Mouse (Mus musculus): Measurements from ENCODE around the gene Klk1b5. TPM values are rescaled to one million over a fixed set of nuclear protein-coding genes. Genes with fewer than 3 reads are reported as not detected.
"Not testable (repeated sequence)": the region's sequence is repeated elsewhere in the genome, so short reads cannot be mapped to it uniquely, and the experiment has no call there.

Gene Klk1b5
- polyA plus RNA-seq (2016; fragmentation: Nextera tagmentation; extraction: Ambion mirVana) = not detected in 2 replicates

DNA sequence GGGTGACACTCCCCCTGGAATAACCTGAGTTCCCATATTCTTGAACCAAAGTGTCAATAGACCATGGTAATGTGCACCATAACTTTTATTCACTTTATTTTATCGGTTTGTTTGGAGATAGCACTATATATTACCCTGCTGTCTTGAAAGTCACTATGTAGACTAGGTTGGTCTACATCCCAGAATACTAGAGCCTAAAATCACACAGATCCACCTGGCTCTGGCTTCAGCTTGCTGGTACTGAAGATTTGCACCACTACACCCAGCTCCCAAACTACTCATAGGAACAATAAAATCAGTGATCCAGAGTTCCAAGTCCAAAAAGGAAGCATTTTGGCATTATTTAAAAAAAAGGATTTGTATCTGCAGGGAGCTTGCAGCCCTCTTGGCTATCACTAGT is at the start of gene Klk1b5:
Gene Klk1b5, plus strand, starts transcription at position 301 of the 400 bp plus-strand sequence.
- no peak within 1 kb of the TSS for H3K27ac ChIP-seq (ENCODE audit: poor library complexity, severe bottlenecking)
- H3K9ac ChIP-seq = no peak within 1 kb of the TSS
- no peak within 1 kb of the TSS for H3K4me2 ChIP-seq
- no peaks in the 10 kb centered on the region for H3K9me3 ChIP-seq (replicated peaks)
- peaks cover 7% of the 10 kb centered on the region; the same call in 1 of the 2 replicates for H3K27me3 ChIP-seq (replicated peaks)
- no peaks in the 10 kb centered on the region for H3K4me1 ChIP-seq (replicated peaks)
- no peaks in the 10 kb centered on the region for H3K36me3 ChIP-seq
- no peak within 1 kb of the TSS for H3K4me3 ChIP-seq
- ATAC-seq (ENCODE audit: insufficient number of reproducible peaks, low FRiP score) = no peak
- WGBS = 62% methylated on average over 1 of the region's 1 CpGs

DNA sequence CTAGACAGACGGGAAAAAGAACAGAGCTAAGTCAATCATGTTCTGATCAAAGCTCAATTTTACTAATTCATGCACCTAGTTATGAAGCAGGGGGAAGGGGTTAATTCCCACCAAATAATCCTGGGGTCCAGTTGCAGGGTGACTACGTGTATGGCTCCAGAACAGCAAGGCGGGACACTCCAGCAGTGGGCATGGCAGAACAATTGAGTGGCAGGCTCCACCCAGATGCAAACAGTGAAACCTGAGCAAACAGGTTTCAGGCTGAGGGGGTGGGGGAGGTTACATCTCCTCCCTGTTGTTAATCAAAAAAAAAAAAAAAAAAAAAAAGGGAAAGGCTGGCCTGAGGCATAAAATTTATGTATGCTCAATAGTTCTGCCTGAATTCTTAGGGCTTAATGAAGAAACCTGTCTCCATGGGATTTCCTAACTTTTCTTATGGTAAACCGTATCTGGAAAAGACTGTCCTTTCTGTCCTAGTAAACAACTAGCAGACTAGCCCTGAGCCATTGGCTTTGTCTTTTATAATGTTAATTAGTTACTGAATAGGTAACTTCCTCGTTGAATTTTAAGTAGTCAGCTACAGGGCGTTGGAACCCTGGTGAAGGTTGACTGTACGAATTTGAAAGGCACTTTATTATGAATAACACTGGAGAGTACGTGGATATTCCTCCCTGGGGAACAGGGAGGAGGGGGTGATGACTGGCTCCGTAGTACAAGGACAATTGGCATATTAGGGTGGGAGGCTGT is 36.3 kb upstream of the Klk1b5 start:
- WGBS = 72% methylated on average over 9 of the region's 9 CpGs
- no peak for ATAC-seq (ENCODE audit: insufficient number of reproducible peaks, low FRiP score)

DNA sequence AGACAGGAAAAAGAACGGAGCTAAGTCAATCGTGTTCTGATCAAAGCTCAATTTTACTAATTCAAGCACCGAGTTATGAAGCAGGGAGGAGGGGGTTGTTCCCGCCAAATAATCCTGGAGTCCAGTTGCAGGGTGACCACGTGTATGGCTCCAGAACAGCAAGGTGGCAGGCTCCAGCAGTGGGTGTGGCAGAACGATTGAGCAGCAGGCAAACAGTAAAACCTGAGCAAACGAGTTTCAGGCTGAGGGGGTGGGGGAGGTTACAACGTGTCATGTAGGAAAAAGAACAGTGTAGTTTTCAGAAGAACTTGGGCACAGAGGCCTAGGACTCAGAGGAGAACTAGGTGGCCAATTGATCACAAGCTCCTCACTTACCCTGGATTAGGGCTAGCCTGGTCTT is 29.2 kb upstream of the Klk1b5 start:
- H3K36me3 ChIP-seq; ATAC-seq (ENCODE audit: insufficient number of reproducible peaks, low FRiP score): not testable (repeated sequence)
- WGBS = 69% methylated on average over 8 of the region's 8 CpGs

More for the DNA sequence above, 36.3 kb upstream of the Klk1b5 start:
- Histone ChIP-seq H3K4me2 (no peak overlapping the region), H3K36me3 (no peaks in the 10 kb centered on the region), H3K9me3 (replicated peaks) (0 out of 2 replicates have a peak, but pooled peaks cover 2% of the 10 kb centered on the region), H3K4me3 (no peak overlapping the region), H3K9ac (no peak overlapping the region), H3K27me3 (replicated peaks) (no peaks in the 10 kb centered on the region), H3K4me1 (replicated peaks) (no peaks in the 10 kb centered on the region), H3K27ac (ENCODE audit: poor library complexity, severe bottlenecking) (no peak overlapping the region)

DNA sequence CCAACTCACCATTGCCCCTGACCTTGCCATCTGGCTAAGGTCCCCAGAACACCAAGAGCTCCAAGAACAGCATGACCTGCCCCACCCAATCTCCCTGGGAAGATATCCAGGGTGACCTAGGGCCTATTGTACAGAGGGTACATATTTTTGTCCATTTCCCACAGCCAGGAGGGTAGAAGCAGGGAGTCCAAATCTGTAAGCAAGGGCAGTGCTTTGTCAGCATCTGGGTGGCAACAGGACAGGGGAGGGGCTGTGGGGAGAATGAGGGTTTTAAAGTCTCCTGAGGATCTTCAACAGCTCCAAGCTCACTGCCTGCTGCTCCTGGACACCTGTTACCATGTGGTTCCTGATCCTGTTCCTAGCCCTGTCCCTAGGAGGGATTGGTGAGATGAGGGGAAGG is 27.8 kb upstream of the Klk1b5 start, which contains the start of gene Klk1b24:
Gene Klk1b24, plus strand, starts transcription at position 301 of the 400 bp plus-strand sequence.
- H3K27me3 ChIP-seq (replicated peaks); H3K4me2 ChIP-seq; ATAC-seq (ENCODE audit: insufficient number of reproducible peaks, low FRiP score); H3K4me1 ChIP-seq (replicated peaks); H3K36me3 ChIP-seq; H3K4me3 ChIP-seq; H3K9ac ChIP-seq; H3K27ac ChIP-seq (ENCODE audit: poor library complexity, severe bottlenecking); H3K9me3 ChIP-seq (replicated peaks): not testable (repeated sequence)

More for the DNA sequence above, 29.2 kb upstream of the Klk1b5 start:
- not testable (repeated sequence) for H3K4me3 ChIP-seq; H3K27ac ChIP-seq (ENCODE audit: poor library complexity, severe bottlenecking); H3K4me1 ChIP-seq (replicated peaks); H3K4me2 ChIP-seq; H3K9me3 ChIP-seq (replicated peaks); H3K27me3 ChIP-seq (replicated peaks); H3K9ac ChIP-seq

DNA sequence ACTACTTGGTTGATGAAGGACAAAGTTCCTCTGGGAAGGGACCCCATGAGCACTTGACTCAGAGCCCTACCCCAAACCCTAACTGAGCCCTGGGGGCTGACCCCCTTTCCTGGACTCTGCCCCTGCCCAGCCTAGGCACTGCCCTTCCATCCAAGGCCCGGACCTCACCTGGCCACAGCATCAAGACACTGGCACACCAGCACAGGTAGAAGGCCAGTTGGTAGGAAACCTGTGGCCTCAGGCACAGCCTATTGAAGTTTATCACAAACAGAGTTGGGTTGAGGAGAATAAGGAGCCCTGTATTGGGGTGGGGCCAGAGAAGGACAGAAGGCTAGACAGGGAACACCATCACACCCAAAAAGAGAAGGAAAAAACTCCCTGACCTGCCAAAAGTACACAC is 22.3 kb upstream of the Klk1b5 start:
- not testable (repeated sequence) for H3K9ac ChIP-seq; H3K27ac ChIP-seq (ENCODE audit: poor library complexity, severe bottlenecking); H3K4me2 ChIP-seq; H3K27me3 ChIP-seq (replicated peaks); H3K4me3 ChIP-seq; H3K4me1 ChIP-seq (replicated peaks); H3K36me3 ChIP-seq; H3K9me3 ChIP-seq (replicated peaks); ATAC-seq (ENCODE audit: insufficient number of reproducible peaks, low FRiP score)
- 94% methylated on average over 1 of the region's 1 CpGs for WGBS

DNA sequence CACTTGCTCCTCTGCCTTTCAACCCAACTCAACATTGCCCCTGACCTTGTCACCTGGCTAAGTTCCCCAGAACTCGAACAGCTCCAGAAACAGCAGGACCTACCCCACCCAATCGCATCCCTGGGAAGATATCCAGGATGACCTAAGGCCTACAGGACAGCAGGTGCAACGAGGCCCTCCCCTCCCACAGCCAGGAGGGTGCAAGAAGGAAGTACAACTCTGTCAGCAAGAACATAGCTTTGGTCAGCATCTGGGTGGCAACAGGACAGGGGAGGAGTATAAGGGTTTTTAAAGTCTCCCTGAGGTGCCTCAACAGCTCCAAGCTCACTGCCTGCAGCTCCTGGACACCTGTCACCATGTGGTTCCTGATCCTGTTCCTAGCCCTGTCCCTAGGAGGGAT is 17.9 kb upstream of the Klk1b5 start, which contains the start of gene Klk1b3:
Gene Klk1b3, plus strand, starts transcription at position 301 of the 400 bp plus-strand sequence.
- Histone ChIP-seq H3K27ac (ENCODE audit: poor library complexity, severe bottlenecking) (no peak within 1 kb of the TSS), H3K4me1 (replicated peaks) (no peaks in the 10 kb centered on the region), H3K4me2 (no peak within 1 kb of the TSS), H3K9ac (no peak within 1 kb of the TSS), H3K9me3 (replicated peaks) (no peaks in the 10 kb centered on the region), H3K4me3 (no peak within 1 kb of the TSS), H3K36me3 (no peaks in the 10 kb centered on the region), H3K27me3 (replicated peaks) (no peaks in the 10 kb centered on the region)
- ATAC-seq (ENCODE audit: insufficient number of reproducible peaks, low FRiP score) = no peak
- WGBS = 54% methylated on average over 3 of the region's 3 CpGs

DNA sequence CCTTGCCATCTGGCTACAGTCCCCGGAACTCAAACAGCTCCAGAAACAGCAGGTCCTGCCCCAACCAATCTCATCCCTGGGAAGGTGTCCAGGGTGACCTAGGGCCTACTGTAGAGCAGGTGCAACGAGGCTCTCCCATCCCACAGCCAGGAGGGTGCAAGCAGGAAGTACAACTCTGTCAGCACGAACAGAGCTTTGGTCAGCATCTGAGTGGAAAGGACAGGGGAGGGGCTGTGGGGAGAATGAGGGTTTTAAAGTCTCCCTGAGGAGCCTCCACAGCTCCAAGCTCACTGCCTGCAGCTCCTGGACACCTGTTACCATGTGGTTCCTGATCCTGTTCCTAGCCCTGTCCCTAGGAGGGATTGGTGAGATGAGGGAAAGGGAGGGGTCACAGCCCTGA is 8.6 kb upstream of the Klk1b5 start, which contains the start of gene Klk1b4:
Gene Klk1b4, plus strand, starts transcription at position 301 of the 400 bp plus-strand sequence.
- H3K4me1 ChIP-seq (replicated peaks); H3K9ac ChIP-seq; H3K4me2 ChIP-seq; H3K4me3 ChIP-seq; H3K36me3 ChIP-seq; ATAC-seq (ENCODE audit: insufficient number of reproducible peaks, low FRiP score); H3K27ac ChIP-seq (ENCODE audit: poor library complexity, severe bottlenecking); H3K9me3 ChIP-seq (replicated peaks): not testable (repeated sequence)
- 38% methylated on average over 3 of the region's 3 CpGs for WGBS
- H3K27me3 ChIP-seq (replicated peaks) = peaks cover 12% of the 10 kb centered on the region; the same call in 1 of the 2 replicates

DNA sequence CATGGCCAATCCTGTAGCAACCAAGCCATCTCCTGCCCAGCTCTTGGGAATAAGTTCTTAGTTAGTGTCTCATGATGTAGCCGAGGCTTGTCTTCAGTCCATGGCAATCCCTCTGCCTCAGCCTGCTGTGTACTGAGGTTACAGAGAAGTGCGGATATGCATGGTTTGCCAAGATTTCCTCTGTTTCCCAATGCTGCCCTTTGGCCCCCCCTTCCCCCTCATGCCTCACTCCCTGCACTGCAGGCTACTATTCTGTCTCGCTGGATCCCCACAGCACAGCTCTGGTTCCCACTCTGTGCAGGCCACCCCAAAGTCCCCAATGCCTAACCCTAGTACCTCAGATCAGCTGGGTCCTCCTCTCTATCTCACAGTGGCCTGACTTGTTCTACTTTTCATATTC is 7.4 kb upstream of the Klk1b5 start:
- WGBS = 68% methylated on average over 3 of the region's 3 CpGs
- no peaks in the 10 kb centered on the region for H3K9me3 ChIP-seq (replicated peaks)
- H3K27ac ChIP-seq (ENCODE audit: poor library complexity, severe bottlenecking) = no peak overlapping the region
- peaks cover 12% of the 10 kb centered on the region; the same call in 1 of the 2 replicates for H3K27me3 ChIP-seq (replicated peaks)
- no peak overlapping the region for H3K4me2 ChIP-seq
- H3K36me3 ChIP-seq = no peaks in the 10 kb centered on the region
- H3K9ac ChIP-seq = no peak overlapping the region
- H3K4me1 ChIP-seq (replicated peaks) = no peaks in the 10 kb centered on the region
- no peak overlapping the region for H3K4me3 ChIP-seq
- no peak for ATAC-seq (ENCODE audit: insufficient number of reproducible peaks, low FRiP score)

DNA sequence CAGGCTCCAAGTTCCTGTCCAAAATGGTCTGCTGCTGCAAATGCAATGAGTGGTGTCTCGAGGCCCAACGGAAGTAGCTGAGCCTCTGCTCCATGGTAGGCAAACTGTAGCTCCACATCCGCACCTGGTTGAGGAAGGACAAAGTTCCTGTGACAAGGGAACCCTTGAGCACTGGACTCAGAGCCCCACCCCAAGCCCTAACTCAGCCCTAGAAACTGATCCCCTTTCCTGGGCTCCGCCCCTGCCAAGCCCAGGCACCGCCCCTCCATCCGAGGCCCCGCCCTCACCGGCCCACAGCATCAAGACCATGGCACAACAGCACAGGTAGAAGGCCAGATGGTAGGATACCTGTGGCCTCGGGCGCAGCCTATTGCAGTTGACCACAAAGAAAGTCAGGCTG is 5.9 kb downstream of the Klk1b5 start:
- H3K9ac ChIP-seq; H3K4me2 ChIP-seq; H3K27me3 ChIP-seq (replicated peaks); H3K27ac ChIP-seq (ENCODE audit: poor library complexity, severe bottlenecking); H3K4me3 ChIP-seq; H3K9me3 ChIP-seq (replicated peaks); H3K4me1 ChIP-seq (replicated peaks); H3K36me3 ChIP-seq: not testable (repeated sequence)
- WGBS = 57% methylated on average over 8 of the region's 10 CpGs
- ATAC-seq (ENCODE audit: insufficient number of reproducible peaks, low FRiP score) = peak; percentile 39; the same call in 1 of the 2 replicates

DNA sequence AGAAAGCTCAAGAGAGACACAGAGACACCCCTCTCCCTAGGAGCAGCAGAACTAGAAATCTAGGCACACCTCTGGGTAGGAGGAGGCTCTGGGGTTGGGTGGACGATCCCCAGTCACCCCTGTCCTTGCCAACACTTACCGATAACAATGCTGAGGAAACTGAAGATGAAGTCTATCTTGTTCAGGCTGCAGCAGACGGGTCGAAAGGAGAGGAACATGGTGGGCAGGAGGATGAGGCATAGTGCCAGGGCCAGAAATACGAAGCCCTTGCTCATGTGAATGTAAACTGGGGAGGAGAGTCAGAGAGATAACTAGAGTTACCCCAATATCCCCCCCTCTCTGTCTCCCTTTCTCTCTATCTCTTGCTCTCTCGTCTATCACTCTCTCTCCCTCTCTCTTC is 6.6 kb downstream of the Klk1b5 start:
- ATAC-seq (ENCODE audit: insufficient number of reproducible peaks, low FRiP score); H3K4me3 ChIP-seq; H3K36me3 ChIP-seq; H3K4me1 ChIP-seq (replicated peaks); H3K27me3 ChIP-seq (replicated peaks); H3K27ac ChIP-seq (ENCODE audit: poor library complexity, severe bottlenecking); H3K9ac ChIP-seq; H3K4me2 ChIP-seq; H3K9me3 ChIP-seq (replicated peaks): not testable (repeated sequence)
- WGBS = 54% methylated on average over 6 of the region's 6 CpGs

DNA sequence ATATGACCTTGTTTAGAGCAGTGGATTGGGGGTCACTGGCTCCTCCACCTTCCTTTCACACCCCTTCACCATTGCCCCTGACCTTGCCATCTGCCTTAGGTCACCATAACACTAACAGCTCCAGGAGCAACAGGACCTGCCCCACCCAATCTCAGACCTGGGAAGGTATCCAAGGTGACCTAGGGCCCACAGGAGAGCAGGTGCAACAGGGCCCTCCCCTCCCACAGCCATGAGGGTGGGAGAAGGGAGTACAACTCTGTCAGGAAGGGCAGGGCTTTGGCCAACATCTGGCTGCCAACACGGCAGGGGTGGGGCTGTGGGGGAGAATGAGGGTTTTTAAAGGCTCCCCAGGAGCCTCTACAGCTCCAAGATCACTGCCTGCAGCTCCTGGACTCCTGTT is 9.3 kb downstream of the Klk1b5 start, which contains the start of gene Klk1:
Gene Klk1, plus strand, starts transcription at position 285 of the 400 bp plus-strand sequence.
- H3K4me1 ChIP-seq (replicated peaks) = no peaks in the 10 kb centered on the region
- no peak for ATAC-seq (ENCODE audit: insufficient number of reproducible peaks, low FRiP score)

More for the DNA sequence above, 9.3 kb downstream of the Klk1b5 start, which contains the start of gene Klk1:
- Histone ChIP-seq H3K4me2 (no peak within 1 kb of the TSS), H3K27ac (ENCODE audit: poor library complexity, severe bottlenecking) (no peak within 1 kb of the TSS), H3K27me3 (replicated peaks) (no peaks in the 10 kb centered on the region), H3K36me3 (no peaks in the 10 kb centered on the region), H3K9ac (no peak within 1 kb of the TSS), H3K4me3 (no peak within 1 kb of the TSS), H3K9me3 (replicated peaks) (no peaks in the 10 kb centered on the region)
- 43% methylated on average over 1 of the region's 1 CpGs for WGBS

All from heart, embryonic 12.5 days (tissue).